Mouse (Mus musculus) embryo, embryonic 11.5 days (tissue): ENCODE measurements around the gene RPS10-NUDT3.
"Not testable (repeated sequence)": the region's sequence is repeated elsewhere in the genome, so short reads cannot be mapped to it uniquely, and the experiment has no call there.

ENCODE experiments used
- DNase-seq: peaks from one replicate; pipeline ENCODE4 v3.0.0-alpha.2; 2012; ENCODE audit warnings: low read depth, low spot score

The RPS10-NUDT3 gene

GRCm38 (mm10) chr17:27642491-27643062, 7.6 kb upstream of the RPS10-NUDT3 start:
- DNase-seq = peak; percentile 55

- DNase-seq = not testable (repeated sequence)
Measured at GRCm38 (mm10) chr17:27639851-27640250, 4.8 kb upstream of the RPS10-NUDT3 start.

GRCm38 (mm10) chr17:27638921-27639332, 3.9 kb upstream of the RPS10-NUDT3 start:
- DNase-seq = no peak

- DNase-seq = no peak
Measured at GRCm38 (mm10) chr17:27637333-27637732, 2.3 kb upstream of the RPS10-NUDT3 start.

- no peak for DNase-seq
Measured at GRCm38 (mm10) chr17:27636132-27637020, 1.4 kb upstream of the RPS10-NUDT3 start, which contains the start of gene Rps10. TSS of gene Rps10 (minus strand) at chr17:27636669.

GRCm38 (mm10) chr17:27635575-27635903, 517 bp upstream of the RPS10-NUDT3 start:
- DNase-seq = not testable (repeated sequence)

- DNase-seq = peak; percentile 69
Measured at GRCm38 (mm10) chr17:27629249-27630020, 5.6 kb downstream of the RPS10-NUDT3 start.

- DNase-seq = no peak
Measured at GRCm38 (mm10) chr17:27628376-27628775, 6.6 kb downstream of the RPS10-NUDT3 start.

- no peak for DNase-seq
Measured at GRCm38 (mm10) chr17:27627451-27627850, 7.6 kb downstream of the RPS10-NUDT3 start.

GRCm38 (mm10) chr17:27626681-27627080, 8.3 kb downstream of the RPS10-NUDT3 start:
- DNase-seq = no peak

GRCm38 (mm10) chr17:27625455-27626251, 9.4 kb downstream of the RPS10-NUDT3 start:
- DNase-seq = no peak

- peak; percentile 88 for DNase-seq
Measured at GRCm38 (mm10) chr17:27623360-27624326, 11.4 kb downstream of the RPS10-NUDT3 start, which contains the start of gene Nudt3. TSS of gene Nudt3 (minus strand) at chr17:27623495.

GRCm38 (mm10) chr17:27622611-27623359, 12.2 kb downstream of the RPS10-NUDT3 start:
- DNase-seq = peak; percentile 48

GRCm38 (mm10) chr17:27621705-27622531, 13.1 kb downstream of the RPS10-NUDT3 start:
- DNase-seq = no peak

- no peak for DNase-seq
Measured at GRCm38 (mm10) chr17:27621161-27621560, 13.9 kb downstream of the RPS10-NUDT3 start.

- no peak for DNase-seq
Measured at GRCm38 (mm10) chr17:27615388-27615787, 19.6 kb downstream of the RPS10-NUDT3 start.

- DNase-seq = no peak
Measured at GRCm38 (mm10) chr17:27613016-27613415, 22.0 kb downstream of the RPS10-NUDT3 start.

- no peak for DNase-seq
Measured at GRCm38 (mm10) chr17:27611994-27612393, 23.0 kb downstream of the RPS10-NUDT3 start.
